Mouse (Mus musculus) hindbrain, postnatal 0 days (tissue): Measurements from ENCODE around the gene Atp6v1g1. TPM values are rescaled to one million over a fixed set of nuclear protein-coding genes. Genes with fewer than 3 reads are reported as not detected.

ENCODE experiments used
- ATAC-seq: fragments of 200-750 bp; cut with Nextera tagmentation; 2 replicates; pipeline ENCODE4 v1.8.0; 2017; ENCODE audit warnings: mild to moderate bottlenecking, moderate TSS enrichment, moderate library complexity
- DNase-seq: peaks from one replicate; pipeline ENCODE4 v3.0.0-alpha.2; 2015; ENCODE audit warnings: low spot score
- H3K27ac ChIP-seq: fragments of 300-500 bp; sonication (generic); 2 replicates; pipeline ENCODE4 v1.5.1; 2014; ENCODE audit warnings: mild to moderate bottlenecking
- H3K27me3 ChIP-seq: fragments of 300-500 bp; sonication (generic); 2 replicates; pipeline ENCODE4 v1.6.1; 2014; ENCODE audit warnings: low read length, mixed read lengths; ENCODE audit not compliant: insufficient read depth
- H3K36me3 ChIP-seq: fragments of 300-500 bp; sonication (generic); 2 replicates; pipeline ENCODE4 v1.6.1; 2014; ENCODE audit warnings: low read length, mixed read lengths; ENCODE audit not compliant: insufficient read depth
- H3K4me1 ChIP-seq: fragments of 300-500 bp; sonication (generic); 2 replicates; pipeline ENCODE4 v1.6.1; 2014; ENCODE audit warnings: antibody characterized with exemption, low read length, mixed read lengths; ENCODE audit not compliant: insufficient read depth
- H3K4me2 ChIP-seq: fragments of 300-500 bp; sonication (generic); 2 replicates; pipeline ENCODE4 v1.6.1; 2014; ENCODE audit warnings: low read depth, mild to moderate bottlenecking, low read length, moderate library complexity, mixed read lengths
- H3K4me3 ChIP-seq: fragments of 300-500 bp; sonication (generic); 2 replicates; pipeline ENCODE4 v1.5.1; 2014; ENCODE audit warnings: low read length
- H3K9ac ChIP-seq: fragments of 300-500 bp; sonication (generic); replicated peaks from 2 replicates; pipeline ENCODE4 v1.6.1; 2014; ENCODE audit warnings: mild to moderate bottlenecking, low read length, moderate library complexity, mixed read lengths
- H3K9me3 ChIP-seq: fragments of 300-500 bp; sonication (generic); 2 replicates; pipeline ENCODE4 v1.6.1; 2016; ENCODE audit warnings: low read length, mixed read lengths
- CTCF ChIP-seq: IDR thresholded peaks from 2 replicates; pipeline ENCODE4 v1.5.1; 2016; ENCODE audit warnings: antibody characterized with exemption, control low read depth, low read depth
- WGBS: fragments of 180-500 bp; shearing (Covaris S2); extraction: QIAGEN DNeasy Blood & Tissue Kit; methylation state at CpG from one replicate; pipeline ENCODE4 v1.1.7; 2014; 5-methylcytosine and 5-hydroxymethylcytosine counted together
- polyA plus RNA-seq: library from polyadenylated mRNA; unstranded; fragments of >200 nt; fragmentation: Nextera tagmentation; extraction: Ambion mirVana; gene quantifications from 2 replicates; pipeline ENCODE4 v1.2.1, GENCODE M21; 2015
- total RNA-seq: library from RNA; depleted of rRNA; stranded (reverse); fragments of >200 nt; gene quantifications from 2 replicates; pipeline ENCODE4 v1.2.3, GENCODE M21; 2014

The Atp6v1g1 gene
- total and polyA plus RNA-seq, 2 experiments from 2014 or later, result 125 to 357 TPM

DNA sequence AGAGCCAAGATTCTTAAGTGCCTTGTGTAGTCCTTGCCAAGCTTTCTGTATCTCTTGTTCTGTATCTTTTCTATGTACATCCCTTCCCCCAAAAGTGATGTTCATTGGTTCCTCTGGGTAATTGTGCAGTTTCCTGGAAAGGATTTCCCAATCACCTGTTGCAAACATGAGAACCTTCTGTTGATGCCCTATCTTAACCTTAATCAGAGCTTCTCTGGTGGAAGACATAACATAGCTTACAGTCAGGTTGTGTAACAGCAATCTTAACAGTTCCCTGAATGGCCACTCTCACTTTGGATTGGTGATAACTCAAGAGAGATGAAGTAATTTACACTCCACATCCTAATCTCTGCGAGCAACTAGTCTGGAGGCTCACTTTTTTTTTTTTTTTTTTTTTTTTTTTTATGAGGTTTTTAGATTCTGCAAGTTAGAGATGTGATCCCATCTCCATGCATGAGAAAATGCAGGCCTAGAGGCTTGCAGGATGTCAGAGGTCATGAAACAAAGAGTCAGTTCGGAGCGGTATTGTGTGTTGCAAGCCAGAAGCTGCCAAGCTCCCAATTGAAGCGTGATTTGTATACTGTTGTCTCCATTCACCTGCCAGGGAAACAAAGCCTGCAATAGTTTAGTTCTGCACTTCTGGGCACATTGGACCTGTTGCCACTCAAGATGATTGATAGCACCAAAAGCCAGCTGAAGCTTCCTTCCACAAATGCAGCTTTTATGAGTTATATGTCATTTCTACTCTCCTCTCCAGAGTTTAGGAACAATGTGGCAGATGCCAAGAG, 9.4 kb downstream of the Atp6v1g1 start:
- TF ChIP-seq CTCF, result no peak
- peaks cover 35% of the 10 kb centered on the region for H3K36me3 ChIP-seq
- 25% methylated on average over 4 of the region's 4 CpGs for WGBS
- no peaks in the 10 kb centered on the region; the same call in 1 of the 2 replicates for H3K4me1 ChIP-seq
- no peak for DNase-seq
- ATAC-seq, result no peak
- no peaks in the 10 kb centered on the region for H3K27me3 ChIP-seq
- H3K27ac ChIP-seq, result no peak overlapping the region
- H3K4me2 ChIP-seq, result no peak overlapping the region
- no peak overlapping the region for H3K9ac ChIP-seq
- no peaks in the 10 kb centered on the region for H3K9me3 ChIP-seq
- H3K4me3 ChIP-seq, result no peak overlapping the region

DNA sequence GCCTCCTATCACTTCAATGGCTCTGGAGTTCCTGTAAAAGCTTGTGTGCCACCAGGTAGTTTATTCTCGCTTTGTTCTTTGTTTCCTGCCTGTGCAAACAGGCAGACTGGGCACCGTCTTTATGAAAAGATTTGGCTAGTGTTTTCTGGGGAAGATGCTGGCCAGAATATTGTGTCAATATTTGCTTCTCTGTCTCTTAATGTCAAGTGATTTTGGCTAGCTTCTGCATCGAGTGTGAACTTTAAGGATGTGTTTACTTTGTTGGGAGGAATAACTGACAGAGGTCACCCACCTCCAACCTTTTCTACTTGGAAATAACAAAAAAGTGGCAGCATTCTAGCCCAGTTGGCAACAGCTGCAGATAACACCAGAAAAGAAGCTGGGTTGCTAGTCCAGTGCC, 10.0 kb downstream of the Atp6v1g1 start:
- no peak for TF ChIP-seq CTCF
- WGBS, result 31% methylated on average over 3 of the region's 3 CpGs
- H3K36me3 ChIP-seq, result peaks cover 28% of the 10 kb centered on the region
- no peak for DNase-seq
- H3K4me2 ChIP-seq, result no peak overlapping the region
- no peak overlapping the region for H3K4me3 ChIP-seq
- no peaks in the 10 kb centered on the region for H3K27me3 ChIP-seq
- H3K27ac ChIP-seq, result no peak overlapping the region
- no peaks in the 10 kb centered on the region for H3K9me3 ChIP-seq
- ATAC-seq, result no peak
- H3K4me1 ChIP-seq, result no peaks in the 10 kb centered on the region; the same call in 1 of the 2 replicates
- no peak overlapping the region for H3K9ac ChIP-seq

GRCm38 (mm10) chr4:63555111-63555510, 10.5 kb downstream of the Atp6v1g1 start:
- no peak overlapping the region for H3K4me3 ChIP-seq
- no peak for DNase-seq
- H3K4me2 ChIP-seq, result no peak overlapping the region
- WGBS, result 97% methylated on average over 2 of the region's 2 CpGs
- H3K4me1 ChIP-seq, result no peaks in the 10 kb centered on the region; the same call in 1 of the 2 replicates
- H3K9me3 ChIP-seq, result no peaks in the 10 kb centered on the region
- H3K9ac ChIP-seq, result no peak overlapping the region
- H3K27me3 ChIP-seq, result no peaks in the 10 kb centered on the region
- H3K27ac ChIP-seq, result no peak overlapping the region
- peaks cover 26% of the 10 kb centered on the region for H3K36me3 ChIP-seq
- no peak for TF ChIP-seq CTCF
- no peak for ATAC-seq

GRCm38 (mm10) chr4:63556665-63557064, 12.1 kb downstream of the Atp6v1g1 start:
- DNase-seq (no peak), ATAC-seq (no peak)
- H3K9me3 ChIP-seq, result no peaks in the 10 kb centered on the region
- 74% methylated on average over 5 of the region's 5 CpGs for WGBS
- no peak for TF ChIP-seq CTCF
- H3K4me2 ChIP-seq, result no peak overlapping the region
- H3K9ac ChIP-seq, result no peak overlapping the region
- H3K4me1 ChIP-seq, result no peaks in the 10 kb centered on the region; the same call in 1 of the 2 replicates
- H3K4me3 ChIP-seq, result no peak overlapping the region
- H3K36me3 ChIP-seq, result peaks cover 15% of the 10 kb centered on the region
- no peaks in the 10 kb centered on the region for H3K27me3 ChIP-seq
- no peak overlapping the region for H3K27ac ChIP-seq

- Histone ChIP-seq H3K4me1 (no peaks in the 10 kb centered on the region; the same call in 1 of the 2 replicates), H3K9me3 (no peaks in the 10 kb centered on the region), H3K27ac (no peak overlapping the region), H3K27me3 (no peaks in the 10 kb centered on the region), H3K9ac (0 out of 2 replicates have a peak overlapping the region, but pooled peaks have one; percentile 59), H3K4me2 (peak overlapping the region; percentile 93), H3K36me3 (peaks cover 8% of the 10 kb centered on the region), H3K4me3 (no peak overlapping the region)
- ATAC-seq (no peak), DNase-seq (no peak)
- 33% methylated on average over 16 of the region's 16 CpGs for WGBS
- no peak for TF ChIP-seq CTCF
These were observed 12.8 kb downstream of the Atp6v1g1 start for GRCm38 (mm10) chr4:63557124-63558059.

DNA sequence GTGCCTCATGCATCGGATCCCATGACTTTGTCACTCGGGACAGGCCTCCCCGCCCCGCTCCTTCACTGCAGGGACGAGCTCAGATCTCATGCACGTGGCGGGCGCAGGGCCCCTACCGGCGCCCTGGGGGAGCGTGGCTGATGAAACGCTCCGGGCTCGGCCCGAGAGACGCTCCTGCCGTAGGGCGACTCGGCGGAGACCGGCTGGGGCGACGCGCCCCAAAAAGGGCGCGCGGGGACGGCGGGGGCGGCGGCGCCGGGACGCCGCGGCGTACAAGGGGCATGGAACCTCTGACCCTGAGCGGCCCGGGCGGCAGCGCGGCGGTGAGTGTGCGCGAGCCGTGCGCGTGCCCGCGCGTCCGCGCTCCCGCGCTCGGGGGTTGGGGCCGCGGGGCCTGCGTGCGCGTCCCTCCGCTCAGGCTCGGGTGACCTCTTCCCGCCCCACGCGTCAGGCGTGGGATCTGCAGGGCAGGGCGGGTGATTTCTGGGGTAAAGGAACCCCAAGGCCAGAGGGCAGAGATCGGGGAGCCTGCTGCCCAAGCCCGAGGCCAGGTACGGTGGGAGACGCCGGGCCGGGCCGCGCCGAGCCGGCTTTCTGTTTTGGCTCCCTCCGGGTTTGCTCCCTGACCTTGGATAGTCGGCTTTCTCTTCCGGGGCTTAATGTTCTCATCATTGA, 14.0 kb downstream of the Atp6v1g1 start, which contains the start of gene Tmem268:
Gene Tmem268 (plus strand): TSS at position 375 of the 675 bp plus-strand sequence.
- H3K27ac ChIP-seq, result peak within 1 kb of the TSS; percentile 32; the same call in 1 of the 2 replicates

More for the DNA sequence above, 14.0 kb downstream of the Atp6v1g1 start, which contains the start of gene Tmem268:
- Histone ChIP-seq H3K4me2 (peak within 1 kb of the TSS; percentile 93), H3K36me3 (no peaks in the 10 kb centered on the region), H3K9ac (peak within 1 kb of the TSS; percentile 59), H3K4me3 (peak within 1 kb of the TSS; percentile 77), H3K9me3 (no peaks in the 10 kb centered on the region), H3K4me1 (no peaks in the 10 kb centered on the region; the same call in 1 of the 2 replicates), H3K27me3 (no peaks in the 10 kb centered on the region)
- peak; percentile 35; the same call in 1 of the 2 replicates for TF ChIP-seq CTCF
- DNase-seq (peak; percentile 82), ATAC-seq (peak; percentile 88)
- WGBS, result 1% methylated on average over 72 of the region's 81 CpGs
